Mouse (Mus musculus) ovary, postnatal 14 days (tissue): ENCODE results near the gene Kirrel3.
A peak's percentile ranks its signal among the peaks of the same experiment; 100 is the strongest.

Experiments
- DNase-seq: peaks from one replicate; pipeline ENCODE4 v3.0.0; 2022; ENCODE audit warnings: low spot score

Gene Kirrel3

DNA sequence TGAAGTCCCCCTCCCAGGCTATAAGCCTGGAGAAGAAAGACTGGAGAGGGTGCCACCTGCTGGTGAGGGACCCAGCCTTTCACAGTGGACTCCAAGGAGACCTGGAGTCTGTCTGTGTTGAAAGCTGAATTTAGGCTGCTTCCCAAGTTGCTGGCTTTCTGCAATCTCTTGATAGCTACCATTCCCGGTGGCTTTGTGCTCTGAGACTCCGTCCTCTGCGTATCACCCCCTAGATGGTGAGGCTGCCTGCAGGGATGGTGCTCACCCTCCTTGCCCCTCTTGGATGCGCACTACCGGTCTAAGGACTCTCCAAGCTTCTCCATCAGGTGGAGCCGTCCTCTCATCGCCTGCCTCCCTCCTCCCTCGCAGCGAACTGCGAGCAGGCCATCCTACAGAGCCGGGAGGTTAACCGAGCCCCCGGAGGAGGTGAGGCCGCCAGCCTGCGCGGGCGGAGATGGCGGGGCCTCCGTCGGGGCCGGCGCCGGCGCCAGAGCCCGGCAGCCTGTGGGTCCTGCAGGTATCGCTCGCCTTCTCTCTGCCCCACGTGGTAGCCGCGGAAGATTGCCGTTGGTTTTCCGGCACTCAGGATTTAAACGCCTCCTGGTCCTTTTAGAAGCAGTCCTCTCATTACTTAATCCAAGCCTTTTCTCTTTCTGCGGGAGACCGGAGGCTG lies at the start of gene Kirrel3:
Gene Kirrel3 (plus strand): TSS at position 136 of the 673 bp plus-strand sequence.
- peak; percentile 36 for DNase-seq

DNA sequence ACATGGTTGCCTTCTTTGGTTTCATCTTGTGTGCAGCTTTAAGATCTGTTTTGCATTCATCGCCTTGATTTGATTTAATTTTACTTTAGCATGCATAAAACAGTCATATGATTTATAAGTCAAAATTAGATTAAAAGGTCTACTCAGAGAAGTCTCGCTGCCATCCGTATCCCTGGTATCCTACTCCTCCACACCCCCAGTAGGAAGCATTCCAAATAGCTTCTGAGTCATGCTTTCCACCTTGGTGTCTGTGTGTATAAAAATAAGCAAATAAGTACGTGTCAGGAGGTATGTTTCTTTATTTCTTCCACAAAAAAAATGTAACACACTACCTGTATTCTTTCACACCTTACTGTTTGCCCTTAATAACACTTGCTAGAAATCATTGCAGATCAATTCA lies 45.0 kb upstream of the Kirrel3 start:
- DNase-seq, result no peak

DNA sequence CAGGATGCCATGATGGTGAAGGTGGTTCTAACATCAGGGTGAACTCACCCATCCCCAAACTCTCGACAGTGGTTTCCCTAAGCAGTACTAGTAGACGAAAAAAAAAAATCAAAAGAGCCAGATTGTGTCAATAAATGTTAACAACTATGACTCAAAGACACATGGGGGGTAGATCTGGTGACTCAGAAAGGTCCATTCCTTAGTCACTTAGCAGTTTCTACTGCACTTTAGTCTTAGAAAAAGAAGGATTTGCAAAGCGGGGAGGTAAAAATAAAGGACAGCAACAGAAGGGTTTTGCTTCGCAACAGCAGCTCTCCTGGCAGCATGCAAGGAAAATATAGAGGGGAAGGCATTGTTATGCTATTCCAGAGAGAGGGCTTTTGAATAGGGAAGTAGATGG lies 41.7 kb upstream of the Kirrel3 start:
- DNase-seq, result no peak

DNA sequence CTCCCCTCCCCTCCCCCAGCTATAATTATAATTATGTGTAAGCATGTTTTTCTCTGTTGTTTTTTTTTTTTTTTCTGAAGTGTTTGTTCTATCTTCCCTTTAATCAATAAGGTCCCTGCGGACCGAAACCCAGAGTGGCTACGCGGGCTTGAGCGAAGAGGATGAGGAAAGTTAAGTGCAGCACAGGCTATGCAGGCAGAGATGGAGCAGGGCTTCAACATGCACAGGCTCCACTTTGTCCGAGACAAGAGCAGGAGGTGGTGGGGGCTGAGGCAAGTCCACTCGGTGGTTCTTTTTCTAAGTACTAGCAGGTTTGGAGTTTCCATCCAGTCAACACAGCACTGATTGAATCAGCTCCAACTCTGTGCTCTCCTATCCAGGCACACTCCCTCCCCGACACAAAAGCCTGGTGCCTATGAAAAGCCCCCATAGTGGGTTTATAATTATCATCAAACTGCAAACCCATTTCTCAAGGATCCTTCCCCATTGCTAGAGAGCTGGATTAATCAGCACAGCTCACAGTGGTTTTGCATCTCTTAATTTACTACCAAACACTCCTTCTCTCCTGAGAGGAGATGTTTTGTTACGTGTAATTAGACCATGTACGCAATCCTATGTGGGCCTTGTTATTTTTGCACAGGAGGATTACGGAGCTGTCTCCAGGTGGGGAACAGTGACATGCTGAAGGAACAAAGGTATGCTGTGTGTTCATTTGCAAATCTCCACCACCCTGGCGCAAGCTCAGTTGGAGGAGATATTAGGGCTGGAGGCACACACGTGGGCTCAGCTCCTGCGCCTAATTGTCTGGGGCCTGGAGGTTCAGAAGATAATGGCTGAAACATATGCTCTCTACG lies 39.0 kb upstream of the Kirrel3 start:
- no peak for DNase-seq

DNA sequence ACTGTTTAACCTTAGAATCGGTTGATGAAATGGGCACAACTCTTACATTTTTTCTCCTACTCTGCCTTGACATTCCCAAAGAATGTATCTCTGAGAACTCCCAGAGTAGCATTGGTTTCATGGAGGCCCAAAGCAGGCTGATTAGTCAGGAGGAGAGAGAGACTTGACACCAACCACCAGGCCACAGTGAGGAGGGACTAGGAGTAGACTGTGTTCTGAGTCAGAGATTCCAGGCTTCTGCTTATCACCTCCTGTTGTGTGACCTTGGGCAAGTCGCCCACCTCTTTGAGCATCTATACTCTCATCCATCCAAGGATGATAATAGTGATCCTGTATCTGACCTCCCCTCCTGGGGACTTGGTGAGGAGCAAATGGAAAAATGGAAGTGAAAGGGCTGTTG lies 38.0 kb upstream of the Kirrel3 start:
- DNase-seq, result no peak

DNA sequence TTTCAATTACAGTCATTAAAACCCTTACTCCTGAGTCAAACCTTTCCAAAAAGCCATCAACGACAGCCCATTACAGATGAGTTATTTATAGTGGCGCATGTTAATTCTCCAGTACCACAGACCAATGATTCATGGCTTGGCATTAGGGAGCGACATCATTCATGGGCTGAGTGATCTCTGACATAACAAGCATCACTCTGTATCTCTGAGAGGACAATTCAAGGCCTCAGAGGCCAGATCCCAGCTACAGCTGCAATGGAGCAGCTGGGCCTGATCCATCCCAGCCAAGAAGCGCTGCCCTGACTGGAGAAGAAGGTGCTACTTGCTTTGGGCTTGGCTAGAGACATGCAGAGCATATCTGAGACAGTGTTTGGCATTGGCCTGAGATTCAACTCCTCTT lies 37.2 kb upstream of the Kirrel3 start:
- no peak for DNase-seq

DNA sequence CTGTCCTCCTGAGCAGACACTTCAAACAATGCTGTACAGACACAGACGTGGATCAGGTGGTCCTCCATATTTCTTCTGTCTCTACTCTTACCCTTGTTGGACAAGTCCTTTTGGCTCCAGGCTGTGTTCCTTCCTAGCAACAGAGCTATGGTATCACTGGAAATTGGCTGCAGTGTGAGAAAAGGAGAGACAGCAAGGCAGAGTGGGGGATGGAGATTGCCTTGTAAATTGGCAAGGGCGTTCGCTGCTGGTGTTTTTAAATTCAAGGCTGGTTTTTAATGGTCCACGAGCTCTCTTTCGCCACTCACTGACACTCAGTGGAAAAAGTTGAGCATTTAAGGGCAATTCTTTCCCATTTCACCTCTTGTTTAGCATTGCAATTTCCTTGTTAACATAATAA lies 27.5 kb upstream of the Kirrel3 start:
- DNase-seq, result no peak

DNA sequence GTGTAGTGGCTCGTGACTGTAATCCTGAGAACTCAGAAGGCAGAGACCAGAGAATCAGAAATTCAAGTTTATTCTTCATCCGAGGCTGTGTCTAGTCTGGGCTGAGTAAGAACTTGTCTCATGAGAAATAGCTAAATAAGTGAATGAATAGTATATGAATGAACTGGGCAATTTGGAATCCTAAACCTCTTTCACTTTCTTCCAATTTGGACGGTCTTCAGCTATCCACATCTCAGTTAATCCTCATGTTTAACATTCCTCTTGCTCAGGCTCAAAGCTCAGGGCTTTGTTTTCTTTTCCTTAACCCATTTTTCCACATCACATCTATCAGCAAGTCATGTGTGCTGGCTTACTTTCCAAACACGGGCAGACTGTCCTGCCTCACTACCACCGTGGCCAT lies 25.7 kb upstream of the Kirrel3 start:
- DNase-seq, result no peak

DNA sequence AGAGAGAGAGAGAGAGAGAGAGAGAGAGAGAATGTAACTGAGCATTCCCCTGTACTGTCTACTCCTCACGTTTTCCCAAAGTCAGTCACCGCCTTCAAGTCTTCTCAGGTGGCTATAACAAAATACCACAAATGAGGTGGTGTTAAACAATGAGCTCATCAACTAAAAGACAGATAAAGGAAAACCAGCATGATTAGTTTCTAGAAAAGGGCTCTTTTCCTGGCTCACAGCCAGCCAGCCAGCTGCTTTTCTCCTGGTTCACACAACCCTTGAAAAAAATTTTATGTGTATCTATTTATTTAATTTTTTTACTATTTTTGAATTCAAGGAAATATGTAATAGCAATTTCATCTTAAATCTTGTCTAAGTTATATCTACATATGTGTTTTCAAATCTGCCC lies 22.0 kb upstream of the Kirrel3 start:
- DNase-seq, result no peak

DNA sequence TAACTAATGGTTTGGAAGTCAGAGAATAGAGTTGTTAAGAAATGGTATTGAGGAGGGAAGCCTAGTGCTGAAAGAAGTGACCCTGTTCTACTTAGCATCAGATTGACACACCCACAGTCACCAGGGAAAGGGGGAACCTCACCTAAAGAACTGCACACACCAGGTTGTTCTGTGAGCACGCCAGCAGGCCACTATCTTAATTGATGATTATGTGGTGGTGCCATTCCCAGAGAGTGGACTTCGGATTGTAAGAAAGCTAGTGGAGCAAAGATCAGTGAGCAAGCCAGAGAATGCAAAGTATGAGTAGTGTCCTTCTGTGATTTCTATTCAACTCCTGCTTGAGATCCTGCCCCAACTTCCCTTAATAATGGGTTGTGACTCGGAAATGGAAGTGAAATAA lies 19.6 kb upstream of the Kirrel3 start:
- DNase-seq, result no peak

DNA sequence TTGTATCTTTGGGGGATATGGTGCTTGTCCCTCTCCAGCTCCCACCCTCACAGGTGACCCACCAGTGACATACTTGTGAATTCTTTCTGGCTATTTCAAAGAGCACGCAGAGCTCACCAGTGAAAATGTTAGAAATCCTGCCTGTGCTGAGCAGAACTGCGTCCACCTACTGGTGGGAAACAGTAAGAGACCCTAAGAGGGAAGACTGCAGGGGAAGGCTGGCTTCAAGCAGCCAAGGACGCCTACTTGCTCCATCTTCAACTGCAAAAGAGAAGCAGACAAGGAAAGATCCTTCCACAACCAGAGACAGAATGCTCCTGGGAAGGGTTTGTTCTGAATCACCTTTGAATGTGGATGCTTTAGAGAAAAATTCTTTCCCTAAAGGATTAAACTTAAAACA lies 16.5 kb upstream of the Kirrel3 start:
- DNase-seq, result no peak

DNA sequence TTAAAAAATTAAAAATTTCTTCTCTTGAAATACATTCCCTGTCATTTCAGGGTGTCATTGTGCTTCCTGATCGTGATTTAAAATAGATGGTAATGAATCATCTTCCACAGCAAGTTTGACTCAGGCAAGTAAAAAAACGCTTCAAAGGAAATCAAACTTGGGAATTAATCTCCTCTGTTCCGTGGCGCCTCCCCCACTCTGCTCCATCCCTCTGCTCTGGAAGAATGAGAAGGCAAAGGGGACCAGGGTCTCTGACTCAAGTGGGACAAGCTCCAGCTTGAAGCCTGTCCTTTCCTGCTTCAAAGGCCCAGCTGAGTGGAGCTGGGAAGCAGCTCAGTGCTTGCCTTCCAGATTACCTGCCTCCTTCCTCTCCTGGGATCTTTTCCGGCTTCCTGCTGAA lies 9.5 kb upstream of the Kirrel3 start:
- no peak for DNase-seq

DNA sequence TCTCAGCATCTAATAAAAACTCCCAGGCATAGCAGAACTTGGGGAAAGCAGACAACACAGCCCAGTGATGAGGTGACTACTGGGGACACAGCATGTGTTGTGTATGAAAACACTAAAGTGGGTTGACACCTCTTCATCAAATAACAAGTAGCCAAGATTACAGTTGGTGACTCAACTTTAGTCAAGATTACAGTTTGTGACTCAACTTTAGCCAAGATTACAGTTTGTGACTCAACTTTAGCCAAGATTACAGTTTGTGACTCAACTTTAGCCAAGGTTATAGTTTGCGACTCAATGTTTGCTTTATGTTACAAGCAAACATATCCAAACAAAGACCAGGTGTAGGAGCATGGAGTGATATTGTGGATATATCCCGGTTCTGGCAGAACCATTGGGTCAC lies 7.2 kb upstream of the Kirrel3 start:
- DNase-seq, result no peak

DNA sequence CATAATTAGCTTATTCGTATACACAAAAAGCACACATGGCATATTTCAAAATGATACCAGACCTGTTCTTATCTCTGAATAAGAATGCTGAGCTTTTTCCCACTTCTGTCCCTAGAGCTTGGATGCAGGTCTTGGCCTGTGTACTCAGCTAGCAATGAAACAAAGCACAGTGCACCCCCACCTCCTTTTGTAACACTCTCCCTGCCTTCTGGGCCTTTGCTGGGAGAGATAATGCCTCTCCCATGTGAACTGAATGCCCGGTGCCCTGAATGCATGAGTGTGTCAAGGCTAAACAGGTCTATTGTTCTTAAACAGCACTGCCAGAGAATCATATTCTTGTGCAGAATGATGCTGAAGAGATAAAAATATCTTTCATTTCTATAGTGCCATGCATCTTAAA lies 2.5 kb upstream of the Kirrel3 start:
- DNase-seq, result no peak

DNA sequence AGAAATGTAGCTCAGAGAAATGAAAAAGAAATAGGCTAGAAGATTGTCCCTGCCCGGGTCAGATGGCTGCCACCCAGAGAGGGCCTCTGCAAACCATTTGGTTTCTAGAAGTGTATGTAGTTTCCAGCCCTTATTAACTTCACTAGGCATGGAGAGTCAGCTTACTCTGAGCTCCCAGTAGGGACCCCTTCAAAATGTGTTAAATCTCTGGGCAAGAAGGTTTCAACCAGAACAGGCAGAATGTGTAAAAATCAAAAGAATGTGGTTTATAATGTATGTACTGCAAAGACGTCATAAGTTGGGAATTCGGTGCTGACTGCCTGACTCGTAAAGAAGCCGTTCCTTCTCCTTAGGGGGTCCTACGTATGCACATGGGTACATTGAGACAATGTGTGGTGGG lies 1.0 kb upstream of the Kirrel3 start:
- DNase-seq, result no peak

DNA sequence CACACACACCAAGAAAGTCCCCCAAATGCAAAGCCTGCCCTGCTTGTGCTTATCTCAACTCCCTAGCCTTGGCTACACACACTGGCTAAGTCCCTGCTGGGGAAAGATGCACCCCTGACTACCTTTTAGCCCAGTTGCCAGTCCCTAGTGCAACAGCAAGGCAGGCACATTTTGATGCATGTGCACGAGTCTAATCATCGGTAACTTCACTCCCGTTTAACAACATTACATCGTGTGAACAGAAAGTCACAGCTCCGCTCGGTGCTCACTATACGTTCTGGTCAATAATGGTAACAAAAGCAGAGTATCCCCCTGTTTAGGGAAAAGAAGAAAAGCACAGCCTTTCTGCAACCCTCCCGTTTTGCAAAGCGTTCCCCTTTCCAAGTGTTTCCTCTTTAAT lies 2.6 kb downstream of the Kirrel3 start:
- DNase-seq, result no peak

DNA sequence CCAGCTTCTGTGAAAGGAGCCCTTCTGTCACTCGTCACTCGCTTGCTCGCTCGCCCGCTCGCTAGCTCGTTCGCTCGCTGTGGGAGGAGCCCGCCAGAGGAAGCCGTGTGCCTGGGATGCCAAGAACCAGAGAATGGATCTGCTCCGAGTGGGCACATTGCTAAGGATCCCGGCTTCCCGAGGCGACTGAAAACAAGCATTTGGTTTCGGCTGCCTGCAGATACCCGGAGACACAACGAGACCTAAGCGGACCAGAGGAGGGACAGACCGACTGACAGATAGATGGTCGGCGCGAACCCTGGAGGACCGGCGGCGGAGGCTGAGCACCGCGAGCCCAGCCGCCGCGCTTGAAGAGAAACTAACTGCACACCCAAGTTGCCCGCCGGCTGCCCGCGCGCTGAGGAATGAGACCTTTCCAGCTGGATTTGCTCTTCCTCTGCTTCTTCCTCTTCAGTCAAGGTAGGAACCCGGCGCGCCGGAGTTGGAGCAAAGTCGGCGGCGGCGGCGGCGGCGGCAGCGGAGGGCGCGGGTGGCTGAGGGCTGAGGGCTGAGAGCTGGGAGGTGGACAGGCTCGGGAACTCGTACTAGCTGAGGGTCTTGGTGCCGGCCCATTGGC lies 3.1 kb downstream of the Kirrel3 start:
- no peak for DNase-seq

DNA sequence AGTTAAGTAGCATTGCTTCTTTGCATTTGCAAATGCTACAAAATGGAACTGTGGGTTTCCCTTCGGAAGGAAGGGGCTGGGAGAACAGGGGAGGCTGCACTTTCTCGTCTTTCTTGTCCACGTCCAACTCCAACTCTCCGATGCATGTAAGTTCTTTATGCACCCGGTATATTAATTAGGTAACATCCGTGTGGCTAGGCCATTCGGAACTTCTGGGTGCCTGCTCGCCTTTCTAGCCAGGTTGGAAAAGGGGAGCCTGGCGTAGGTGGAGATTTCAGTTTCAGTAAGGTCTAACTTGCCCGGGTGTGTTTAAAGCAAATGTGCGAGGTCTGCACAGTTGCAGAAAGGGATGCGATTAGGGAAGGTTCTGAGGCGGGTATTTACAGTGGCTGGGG lies 3.6 kb downstream of the Kirrel3 start:
- DNase-seq, result no peak

DNA sequence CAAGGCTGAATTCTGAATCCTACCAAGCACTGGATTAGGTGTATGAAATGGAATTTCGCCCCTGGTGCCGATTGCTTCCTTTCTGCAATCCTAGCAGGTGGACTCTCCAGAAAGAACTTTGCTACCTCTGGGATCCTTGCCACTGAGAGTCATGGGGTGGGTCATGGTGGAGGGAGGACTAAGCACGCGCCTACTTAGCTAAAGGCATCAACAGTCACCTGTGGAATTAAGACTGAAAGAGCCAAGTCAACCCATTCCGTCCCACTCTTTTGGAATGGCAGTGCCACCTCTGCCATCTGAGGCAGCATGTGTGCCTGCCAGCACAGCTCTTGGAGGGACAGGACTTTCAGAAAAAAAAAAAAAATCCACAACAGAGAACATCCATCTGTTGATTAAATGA lies 4.1 kb downstream of the Kirrel3 start:
- DNase-seq, result no peak

DNA sequence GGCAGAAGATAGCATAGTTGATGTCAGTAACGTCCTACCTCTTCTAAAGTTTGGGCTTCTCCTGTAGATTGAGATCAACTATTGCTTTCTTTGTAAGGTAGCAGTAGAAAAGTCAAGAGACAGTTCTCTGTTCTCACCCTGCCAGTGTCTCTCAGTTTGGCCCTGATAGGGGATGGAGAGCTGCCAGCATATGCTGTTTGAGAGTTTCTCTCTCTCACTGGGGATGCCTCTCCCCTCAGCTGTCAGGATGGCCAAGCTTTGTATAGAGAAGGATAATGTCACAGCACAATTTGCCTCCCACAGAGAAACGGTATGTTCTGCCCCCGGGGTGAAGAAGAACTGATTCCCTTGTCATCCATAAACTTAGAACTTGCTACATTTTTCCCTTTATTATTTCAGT lies 6.4 kb downstream of the Kirrel3 start:
- no peak for DNase-seq

DNA sequence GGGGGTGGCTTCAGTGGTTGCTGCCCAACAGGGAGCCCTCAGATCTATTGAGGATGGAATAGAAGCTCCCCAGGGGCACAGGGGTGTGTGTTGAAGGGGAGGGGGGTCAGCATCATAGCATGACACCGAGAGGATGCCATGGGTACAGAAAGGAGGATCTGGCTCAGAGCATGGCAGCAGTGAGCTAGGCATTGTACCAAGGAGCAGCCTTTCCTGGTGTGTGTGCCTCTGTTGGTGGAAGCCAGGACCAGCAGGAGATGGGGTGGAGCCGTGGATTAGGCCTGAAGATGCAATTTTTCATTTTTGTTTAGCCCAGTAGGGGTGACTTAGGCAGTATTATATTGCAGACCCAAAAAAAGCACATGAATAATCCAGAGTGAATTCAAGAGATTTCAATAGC lies 7.9 kb downstream of the Kirrel3 start:
- no peak for DNase-seq

DNA sequence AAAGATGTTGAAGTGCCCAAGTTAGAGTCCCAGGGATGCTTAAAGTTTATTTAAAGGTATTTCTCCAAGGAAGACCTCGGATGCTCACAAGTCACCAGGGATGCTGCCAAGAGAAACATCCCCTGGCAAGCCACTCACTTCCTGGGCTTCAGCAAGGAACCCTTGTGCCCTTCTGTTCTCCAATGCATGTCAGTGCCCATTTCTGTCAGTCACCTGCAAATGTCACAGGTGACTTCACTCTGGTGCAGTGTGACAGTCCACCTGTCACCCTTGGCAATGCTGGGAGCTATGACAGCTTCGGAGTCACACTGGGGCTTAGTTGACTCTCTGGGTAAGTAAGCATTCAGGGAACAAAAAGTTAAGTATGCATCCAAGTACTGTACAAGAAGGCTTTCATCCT lies 12.4 kb downstream of the Kirrel3 start:
- no peak for DNase-seq

DNA sequence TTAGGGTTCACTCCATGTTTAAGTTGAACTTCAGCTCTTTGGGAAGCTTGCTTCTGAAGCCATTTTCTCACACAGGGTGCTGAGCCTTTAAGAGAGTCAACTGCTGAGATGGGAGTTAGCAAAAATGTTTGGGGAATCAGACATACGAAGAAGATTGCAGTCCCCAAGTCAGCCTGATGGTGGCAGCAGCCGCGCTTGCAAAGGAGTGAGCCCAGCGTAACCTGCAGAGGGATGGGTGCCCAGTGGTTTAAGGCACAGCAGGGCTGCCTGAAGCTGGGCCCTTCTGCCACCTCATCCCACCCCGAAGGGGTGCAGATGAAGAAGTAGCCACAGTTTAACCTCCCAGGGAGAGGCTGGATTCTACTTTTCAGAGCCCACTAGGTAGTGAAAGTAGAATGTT lies 13.0 kb downstream of the Kirrel3 start:
- peak; percentile 76 for DNase-seq
